Mouse (Mus musculus) megakaryocyte-erythroid progenitor cell, adult 5-6 weeks (primary cell): ENCODE measurements around the gene Adamtsl1. TPM values are rescaled to one million over a fixed set of nuclear protein-coding genes. Genes with fewer than 3 reads are reported as not detected.

Experiments used
- ATAC-seq: replicated peaks from 2 replicates; pipeline ENCODE4 v1.8.0; 2016; ENCODE audit warnings: mild to moderate bottlenecking, inconsistent platforms; ENCODE audit not compliant: severe bottlenecking, poor library complexity, low FRiP score, low TSS enrichment
- total RNA-seq, 2 experiments: library from RNA; stranded (forward) in 1 of 2; stranded (reverse) in 1 of 2; fragments of 200-1000, 215-1000 nt in 1 of 2; fragments of >200 nt in 1 of 2; fragmentation: Nextera tagmentation in 1 of 2; gene quantifications; 2 replicates each; pipeline ENCODE4 v1.2.3; 2014 to 2017

Gene Adamtsl1
- total RNA-seq, 2 experiments from 2014 or later, result not detected

DNA sequence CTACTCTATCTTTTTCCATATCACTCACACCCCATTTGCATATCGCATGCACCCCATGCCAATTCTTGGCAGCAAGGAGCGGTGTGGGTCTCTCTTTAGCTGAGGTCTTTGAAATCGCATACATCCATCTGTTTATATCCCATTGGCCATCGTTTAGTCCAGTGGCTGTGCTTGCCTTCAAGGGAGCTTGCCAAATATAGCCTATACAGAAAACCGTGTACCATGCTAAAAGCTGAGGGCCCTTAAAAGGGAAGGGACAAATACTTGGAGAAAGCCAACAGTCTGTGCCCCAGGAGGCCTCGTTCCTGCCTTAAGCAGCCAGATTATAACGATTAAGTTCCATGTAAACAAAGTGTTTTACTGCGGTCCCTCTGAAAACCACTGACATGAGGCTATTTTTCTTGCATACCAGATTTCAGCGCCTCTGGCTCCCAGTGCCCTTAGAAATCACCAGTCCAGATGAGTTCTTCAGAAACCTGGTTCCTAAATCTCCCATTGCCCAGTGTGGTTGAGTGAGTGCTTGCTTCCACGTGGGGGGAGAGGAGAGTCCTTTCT is 822.0 kb downstream of the Adamtsl1 start:
- no peak for ATAC-seq

DNA sequence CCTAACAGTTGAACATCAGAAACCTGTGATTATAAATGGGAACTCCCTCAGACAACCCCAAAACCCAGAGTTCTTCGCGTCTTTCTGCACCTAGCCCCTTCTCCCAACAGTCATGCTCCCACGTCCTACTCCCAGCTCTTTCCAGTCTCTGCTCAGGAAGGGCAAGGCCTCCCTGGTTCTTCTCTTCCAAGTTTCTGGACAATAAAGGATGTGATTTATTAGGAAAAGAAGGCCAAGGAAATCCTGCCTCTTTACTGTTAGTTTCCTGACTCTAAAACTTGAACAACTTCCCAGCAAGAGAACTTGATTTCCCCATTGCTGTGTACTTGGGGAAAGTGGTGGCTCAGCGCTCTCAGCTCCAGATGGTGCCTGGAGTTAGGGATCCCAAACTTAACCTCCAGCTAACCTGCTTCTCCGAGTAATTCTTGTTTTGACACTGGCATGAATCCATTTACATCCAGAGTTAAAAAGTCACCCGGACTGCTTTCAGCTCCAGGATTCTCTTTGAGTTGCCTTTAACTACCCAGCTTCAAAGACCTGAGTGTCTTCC is 823.3 kb downstream of the Adamtsl1 start:
- no peak for ATAC-seq

DNA sequence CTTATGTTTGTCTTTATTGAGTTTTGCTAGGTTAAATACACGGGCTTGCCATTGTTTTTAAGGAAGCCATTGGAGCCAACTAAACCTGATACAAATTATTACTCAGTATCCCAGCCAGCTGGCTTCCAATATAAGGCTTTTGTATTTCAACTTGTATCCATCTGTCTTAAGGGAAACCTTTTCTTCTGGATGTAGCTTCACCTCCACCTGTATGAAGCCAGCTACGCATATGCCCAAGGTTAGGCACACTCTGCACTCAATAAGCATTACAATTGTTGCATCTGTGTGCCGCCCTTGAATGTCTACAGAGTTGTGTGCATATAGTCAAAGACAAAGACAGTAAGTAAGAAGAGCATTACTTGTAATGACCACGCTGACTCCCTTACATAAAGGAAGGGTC is 835.4 kb downstream of the Adamtsl1 start:
- no peak for ATAC-seq

DNA sequence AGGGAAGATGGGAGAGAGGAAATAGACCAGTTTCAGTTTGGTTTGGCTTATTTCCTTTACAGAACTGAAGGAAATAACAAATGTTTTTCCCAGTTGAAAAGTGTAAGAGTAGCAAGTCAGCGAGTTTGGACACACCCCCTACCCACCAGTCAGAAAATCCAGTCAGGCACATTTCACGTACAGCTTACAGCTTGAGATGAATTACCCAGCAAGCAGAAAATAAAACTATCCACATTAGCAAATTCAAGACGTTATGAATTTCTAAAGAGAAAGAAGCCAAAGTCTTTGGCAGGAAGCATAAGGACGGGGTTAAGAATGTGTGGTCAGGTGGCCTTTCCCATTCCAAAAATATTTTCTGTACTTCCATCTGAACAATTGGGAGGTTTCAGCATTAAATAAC is 838.1 kb downstream of the Adamtsl1 start:
- ATAC-seq, result no peak

DNA sequence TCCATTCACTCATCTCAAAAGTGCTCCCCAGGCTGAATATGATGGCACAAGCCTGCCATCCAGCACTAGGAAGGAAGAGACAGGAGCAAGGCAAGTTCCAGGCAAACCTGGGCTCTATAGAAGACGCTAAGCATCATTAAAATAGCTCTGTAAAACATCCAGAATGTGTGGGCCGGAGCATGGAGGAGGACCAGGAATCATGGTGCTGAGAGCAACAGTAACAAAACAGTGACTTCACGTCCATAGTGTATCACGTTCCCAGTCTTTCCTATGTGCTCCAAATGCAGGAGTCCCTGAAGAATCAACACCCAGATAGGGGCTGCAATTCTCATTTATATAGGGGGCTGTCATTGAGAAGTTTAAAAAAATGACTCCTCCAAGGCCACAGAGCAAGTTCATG is 839.6 kb downstream of the Adamtsl1 start:
- ATAC-seq, result no peak

DNA sequence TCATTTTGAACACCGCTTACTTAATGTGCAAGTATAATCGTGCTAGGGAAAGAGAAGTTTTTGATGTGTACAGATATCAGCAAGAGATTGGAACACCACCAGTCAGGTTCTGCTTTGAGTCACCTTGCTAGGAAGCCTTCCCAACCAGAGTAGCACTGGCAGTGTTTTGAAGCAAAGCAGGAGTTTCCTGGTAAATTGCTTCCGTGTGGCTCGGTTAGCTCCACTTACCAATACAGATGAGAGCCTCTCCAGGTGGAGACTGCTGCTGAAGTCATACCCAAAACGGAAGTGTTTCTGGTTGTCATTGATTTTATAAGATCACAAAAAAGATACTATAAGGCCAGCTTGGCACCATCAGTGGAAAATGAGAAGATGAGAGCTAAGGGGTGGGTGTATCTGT is 845.4 kb downstream of the Adamtsl1 start:
- no peak for ATAC-seq

DNA sequence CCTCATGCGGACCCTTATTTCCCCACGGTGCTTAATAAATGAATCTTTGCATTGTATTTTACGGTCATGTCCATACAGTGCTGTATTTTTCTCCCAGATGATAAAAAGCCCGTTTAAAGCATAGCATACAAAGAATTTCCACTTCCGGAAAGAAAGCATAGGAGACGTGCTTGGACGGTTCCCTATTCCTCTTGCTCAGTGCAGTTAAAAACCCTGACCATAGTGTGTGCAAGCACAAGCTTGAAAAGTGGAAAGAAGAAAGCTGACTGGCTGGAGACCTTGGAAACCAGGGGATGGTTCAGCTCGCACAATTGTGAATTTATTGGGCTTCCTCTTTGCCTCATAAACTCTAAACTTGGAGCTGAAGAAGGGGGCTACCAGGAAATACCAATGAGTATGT is 855.1 kb downstream of the Adamtsl1 start:
- no peak for ATAC-seq

DNA sequence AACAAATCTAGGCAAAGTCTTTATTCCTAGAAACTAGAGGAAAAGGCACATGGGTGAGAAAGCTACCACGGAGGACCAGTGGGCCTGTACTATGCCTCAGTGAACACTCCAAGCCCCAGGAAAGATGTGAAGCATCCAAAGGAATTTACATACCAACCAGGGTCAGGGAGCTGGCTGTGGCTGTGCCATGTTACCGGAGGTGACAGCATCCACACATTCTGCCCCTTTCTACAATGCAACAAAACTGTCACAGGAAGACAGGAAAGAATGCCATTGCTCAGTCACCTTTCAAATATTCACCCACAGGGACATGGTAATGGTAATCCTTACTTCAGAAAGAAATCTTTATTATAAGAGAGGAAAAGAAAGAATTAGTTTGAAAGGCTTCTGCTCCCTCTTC is 859.2 kb downstream of the Adamtsl1 start:
- no peak for ATAC-seq

DNA sequence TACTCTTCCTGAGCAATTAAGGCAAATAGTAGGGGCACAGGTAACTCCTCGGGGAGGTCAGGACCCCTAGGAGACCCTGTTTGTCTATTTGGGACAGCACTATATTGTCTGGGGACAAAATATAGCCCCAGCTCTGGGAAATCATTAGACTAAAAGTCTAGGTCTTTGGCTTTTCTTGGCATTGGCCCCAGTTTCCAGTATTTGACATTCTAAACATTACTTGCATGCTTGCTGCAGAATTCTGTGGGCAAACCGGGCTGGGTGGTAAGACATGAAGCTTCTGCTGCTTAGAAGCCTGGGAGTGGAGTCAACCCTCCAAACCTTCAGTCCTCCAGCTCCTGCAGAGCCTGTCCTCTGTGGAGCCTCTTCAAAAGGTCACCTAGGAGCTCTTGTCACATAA is 869.2 kb downstream of the Adamtsl1 start:
- no peak for ATAC-seq

DNA sequence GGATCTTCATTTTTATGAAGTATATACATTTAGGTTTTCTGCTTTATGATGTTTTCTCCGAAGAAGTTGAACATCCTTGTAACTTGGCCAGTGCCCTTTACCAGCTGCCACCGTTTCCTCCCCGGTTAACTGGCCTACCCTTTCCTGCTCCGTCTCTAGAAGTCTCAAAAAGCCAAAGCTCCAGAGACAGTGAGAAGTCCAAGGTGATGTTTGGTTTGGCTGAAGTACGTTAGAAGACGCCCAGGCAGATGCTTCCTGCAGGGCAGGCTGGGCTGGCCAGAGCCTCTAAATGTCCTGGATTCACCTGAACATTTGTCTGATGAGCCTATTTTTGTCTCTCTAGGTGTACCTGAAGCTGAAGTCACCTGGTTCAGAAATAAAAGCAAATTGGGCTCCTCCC is 871.1 kb downstream of the Adamtsl1 start:
- ATAC-seq, result no peak

DNA sequence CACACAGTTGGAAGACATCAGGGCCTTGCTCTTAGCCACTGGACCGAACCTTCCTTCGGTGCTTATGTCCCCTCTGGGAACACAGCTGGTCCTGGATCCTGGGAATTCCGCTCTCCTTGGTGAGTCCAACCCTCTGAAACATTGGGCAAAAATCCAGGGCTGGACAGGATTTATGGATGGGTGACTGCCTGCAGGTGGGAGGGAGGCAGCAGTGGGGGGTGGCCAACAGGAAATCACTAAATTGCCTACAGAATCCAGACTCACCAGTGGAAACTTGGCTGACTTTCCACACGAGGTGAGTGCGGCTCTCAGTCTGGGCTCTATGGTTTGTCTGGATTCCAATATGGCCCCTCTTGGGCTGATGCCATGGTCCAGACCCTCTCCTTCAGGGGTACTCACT is 874.5 kb downstream of the Adamtsl1 start:
- ATAC-seq, result no peak

DNA sequence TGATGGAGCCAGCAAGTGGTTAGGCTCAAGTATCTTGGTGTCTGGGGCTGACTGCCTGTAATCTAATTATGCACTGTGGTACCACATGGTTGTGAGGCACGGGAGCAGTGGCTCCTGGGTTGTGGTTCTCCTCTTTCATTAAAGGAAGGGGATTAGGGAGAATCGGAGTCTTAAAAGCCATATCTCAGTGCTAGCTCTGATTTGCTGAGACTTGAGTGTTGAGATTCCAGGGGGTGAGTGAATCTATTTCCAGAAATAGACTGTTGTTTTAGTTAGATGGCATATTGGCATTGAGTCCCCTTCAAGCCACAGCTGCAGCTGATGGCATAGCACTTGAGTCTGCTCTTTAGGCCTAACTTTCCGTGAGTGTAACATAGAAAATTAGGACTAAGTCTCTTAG is 877.2 kb downstream of the Adamtsl1 start:
- no peak for ATAC-seq

DNA sequence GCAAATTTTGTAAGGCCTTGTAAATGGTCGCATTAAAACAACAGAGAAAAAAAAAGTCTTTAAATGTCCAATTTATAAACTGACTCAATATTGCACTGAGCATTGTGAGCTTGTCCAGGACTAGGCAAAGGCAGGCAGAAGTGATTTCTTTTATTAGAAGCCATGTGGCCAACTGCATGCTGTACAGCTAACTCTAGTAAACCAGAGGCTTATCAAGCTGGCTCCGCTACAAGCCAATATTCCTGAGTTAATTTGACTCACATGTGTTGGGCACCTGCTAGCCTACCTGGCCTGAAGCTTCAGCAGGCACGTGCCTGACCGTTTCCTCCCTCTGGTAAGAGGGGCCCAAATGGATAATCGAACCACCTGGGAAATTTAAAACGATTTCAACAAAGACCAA is 881.7 kb downstream of the Adamtsl1 start:
- ATAC-seq, result no peak

DNA sequence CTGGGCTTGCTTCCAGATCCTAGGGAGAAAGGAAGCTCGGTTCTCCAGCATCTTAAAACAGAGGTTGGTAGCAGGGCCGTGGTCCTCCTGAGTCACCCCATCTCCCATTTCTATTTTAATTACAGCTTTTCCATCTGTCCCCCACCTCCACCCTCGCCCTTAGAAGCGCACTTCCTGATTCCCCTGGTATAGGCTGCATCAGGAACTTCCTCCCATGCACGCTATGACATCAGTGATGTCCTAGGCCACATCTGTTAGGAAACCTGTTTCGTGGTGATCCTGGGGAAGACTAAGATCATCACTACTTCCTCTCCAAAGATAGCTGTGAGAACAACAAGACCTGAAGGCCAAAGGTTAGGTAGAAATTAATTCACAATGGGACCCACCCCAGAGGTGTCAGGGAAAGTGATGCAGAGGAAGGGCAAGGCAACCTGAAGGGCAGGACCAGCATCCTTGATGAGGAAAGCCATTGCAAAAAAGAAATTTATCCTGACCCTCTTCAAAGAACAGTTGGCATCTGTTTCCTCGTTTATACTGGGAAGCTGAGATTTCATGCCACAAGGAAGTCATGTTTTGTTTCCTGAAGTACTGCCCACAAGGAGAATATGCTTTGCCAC is 882.8 kb downstream of the Adamtsl1 start:
- no peak for ATAC-seq

DNA sequence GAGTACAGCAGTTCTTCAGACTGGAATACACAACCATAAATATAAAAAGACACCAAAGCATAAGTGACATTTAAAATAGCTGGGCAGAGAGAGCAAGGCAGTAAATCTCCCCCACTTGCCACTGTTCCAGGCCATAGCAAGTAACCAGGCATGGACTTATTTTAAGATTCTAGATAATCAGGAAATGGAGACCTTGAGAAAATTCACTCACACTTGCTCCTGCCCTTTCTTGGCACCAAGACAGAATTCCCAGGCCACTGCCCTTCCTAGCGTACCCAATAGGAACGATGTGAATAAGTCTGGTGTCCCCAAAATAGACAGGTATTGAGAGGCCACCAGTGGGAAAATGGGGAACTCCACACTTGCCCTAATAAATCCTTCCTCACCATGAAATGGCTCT is 883.5 kb downstream of the Adamtsl1 start:
- ATAC-seq, result no peak

DNA sequence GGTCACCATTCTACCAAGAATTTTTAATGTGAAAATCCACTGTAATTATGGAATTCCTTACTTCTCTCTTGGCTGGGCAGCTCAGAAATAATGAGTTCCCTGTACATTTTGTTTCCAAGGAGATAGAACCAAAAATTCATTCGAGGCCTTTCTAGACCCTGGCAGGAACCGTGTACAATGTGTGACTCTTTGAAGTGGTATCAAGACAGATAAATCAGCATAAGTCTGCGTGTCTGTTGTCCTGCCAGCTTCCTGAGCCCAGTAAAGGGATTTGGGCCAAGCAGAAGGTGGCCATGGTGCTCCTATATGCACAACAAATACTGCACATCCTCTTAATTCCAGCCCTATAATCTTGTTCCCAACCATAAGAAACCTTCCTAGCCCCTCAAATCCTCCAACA is 887.1 kb downstream of the Adamtsl1 start:
- no peak for ATAC-seq

DNA sequence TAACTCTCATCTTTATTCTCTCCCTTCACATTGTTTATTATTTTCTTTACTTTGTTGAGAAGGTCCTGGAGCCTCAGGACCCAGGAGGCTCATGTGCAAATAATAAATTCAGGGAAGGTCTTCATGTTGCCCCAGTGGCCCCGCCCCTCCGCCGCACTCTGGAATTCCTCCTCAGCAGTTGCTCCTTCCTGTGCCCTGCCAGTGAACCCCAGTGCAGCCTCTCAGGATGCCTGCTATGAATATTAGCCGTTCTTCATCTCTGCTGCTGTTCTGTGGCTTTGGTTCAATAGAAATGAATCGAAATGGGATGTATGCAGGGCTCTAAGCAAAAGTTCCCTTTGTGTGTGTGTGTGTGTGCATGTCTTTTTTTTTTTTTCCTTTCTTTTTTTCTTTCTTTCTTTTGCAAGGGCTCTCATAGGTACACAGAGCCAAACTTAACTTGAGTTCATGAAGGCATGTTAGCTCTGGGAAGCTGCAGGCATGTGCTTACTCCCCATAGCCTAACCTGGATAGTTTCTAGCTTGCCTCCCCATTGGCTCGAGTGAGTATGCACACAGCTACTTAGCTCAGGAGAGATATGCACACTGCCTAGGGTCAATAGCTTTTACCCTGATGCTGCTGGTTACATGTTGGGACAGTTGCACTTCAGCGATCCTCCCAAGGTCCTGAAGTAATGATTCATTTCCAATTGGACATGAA is 892.7 kb downstream of the Adamtsl1 start:
- no peak for ATAC-seq

DNA sequence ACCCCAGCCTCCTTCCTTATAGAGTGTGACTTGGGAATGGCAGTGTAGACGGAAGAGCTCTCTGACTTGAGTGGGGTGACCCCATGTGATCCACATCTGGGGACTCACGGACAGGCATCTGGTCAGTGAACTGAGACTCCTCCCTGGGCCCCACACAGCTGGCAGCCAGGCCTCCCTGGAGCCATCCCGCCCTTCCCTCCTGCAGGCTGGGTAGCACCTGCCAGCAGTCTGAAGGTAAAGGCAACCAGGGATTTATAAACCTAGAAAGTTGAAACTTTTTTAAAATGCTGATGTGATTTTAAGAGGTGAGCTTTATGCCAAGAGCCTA is 893.2 kb downstream of the Adamtsl1 start:
- no peak for ATAC-seq

DNA sequence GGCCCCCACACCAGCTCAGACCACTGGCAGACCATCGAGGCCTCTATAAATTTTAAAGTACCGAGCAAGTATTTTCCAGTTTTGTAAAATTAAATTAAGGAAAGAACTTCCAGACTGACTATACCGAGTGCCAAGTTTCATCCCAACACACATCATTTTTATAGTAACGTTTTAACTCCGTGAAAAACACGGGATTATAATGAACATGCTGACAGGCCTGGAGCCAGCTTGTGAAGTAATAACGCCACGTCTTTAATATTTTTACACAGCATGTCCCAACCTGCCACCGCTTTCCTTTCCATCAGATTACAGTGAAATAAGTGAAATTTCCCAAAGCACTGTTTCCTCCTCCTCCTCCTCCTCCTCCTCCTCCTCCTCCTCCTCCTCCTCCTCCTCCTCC is 894.4 kb downstream of the Adamtsl1 start:
- no peak for ATAC-seq

DNA sequence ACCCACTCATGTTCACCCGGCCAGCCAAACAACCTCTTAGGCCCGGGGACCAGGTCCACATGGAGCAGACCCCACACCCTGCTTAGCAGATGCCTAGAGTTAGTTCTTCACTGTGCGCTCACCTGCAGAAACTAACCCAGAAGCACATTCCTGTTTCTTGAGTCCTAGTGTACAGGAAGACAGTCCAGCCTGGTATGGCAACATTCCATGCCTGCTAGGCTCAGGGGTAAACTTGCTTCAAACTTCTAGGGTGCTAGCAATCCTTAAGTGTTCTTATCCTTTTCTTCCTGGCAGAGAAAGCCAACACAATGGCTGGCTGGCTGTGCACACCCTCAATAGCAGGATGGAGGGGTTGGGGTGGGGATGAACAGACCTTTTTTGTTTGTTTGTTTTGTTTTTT is 897.0 kb downstream of the Adamtsl1 start:
- ATAC-seq, result no peak

DNA sequence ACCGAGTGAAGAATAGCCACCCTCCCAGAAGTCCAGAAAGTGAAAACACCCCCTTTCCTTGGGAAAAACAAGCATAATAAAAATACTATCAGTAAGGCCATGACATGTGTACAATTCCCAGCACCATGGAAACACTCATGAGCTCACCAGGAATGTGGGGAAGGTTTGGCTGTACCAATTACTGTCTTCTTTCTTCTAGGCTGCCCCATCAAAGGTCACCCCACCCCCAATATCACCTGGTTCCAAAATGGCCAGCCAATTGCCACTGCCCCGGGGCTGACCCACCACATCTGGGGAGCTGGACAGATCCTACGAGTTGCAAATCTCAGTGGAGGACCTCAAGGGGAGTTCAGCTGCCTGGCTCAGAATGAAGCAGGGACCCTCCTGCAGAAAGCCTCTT is 899.4 kb downstream of the Adamtsl1 start:
- ATAC-seq, result no peak
